Mouse (Mus musculus): Measurements from ENCODE around the gene Hsf2bp.

- TF ChIP-seq CTCF (IDR thresholded peaks at IDR 0.05; ENCODE audit: borderline replicate concordance, insufficient read depth, low read depth, low read length) (no peak), POLR2A (IDR thresholded peaks at IDR 0.05; ENCODE audit: borderline replicate concordance, insufficient read depth, low read length) (no peak)
Measured at GRCm38 (mm10) chr17:32068810-32069209, 32.7 kb upstream of the Hsf2bp start.
